Mouse (Mus musculus) gastrocnemius, adult 2 months (tissue): Measurements from ENCODE around the gene Gcc2. TPM values are rescaled to one million over a fixed set of nuclear protein-coding genes. Genes with fewer than 3 reads are reported as not detected.
A peak's percentile ranks its signal among the peaks of the same experiment; 100 is the strongest.
"Not testable (repeated sequence)": the region's sequence is repeated elsewhere in the genome, so short reads cannot be mapped to it uniquely, and the experiment has no call there.

Experiments
- DNase-seq: peaks from one replicate; pipeline ENCODE4 v3.0.0; 2022
- H3K27ac ChIP-seq: fragments of 200-600 bp; 2 replicates; pipeline ENCODE4 v1.8.1; 2022; ENCODE audit warnings: mild to moderate bottlenecking
- H3K4me3 ChIP-seq: fragments of 200-600 bp; 2 replicates; pipeline ENCODE4 v1.8.1; 2022; ENCODE audit warnings: mild to moderate bottlenecking, moderate library complexity
- CTCF ChIP-seq: fragments of 200-600 bp; IDR thresholded peaks from 2 replicates; pipeline ENCODE4 v1.8.1; 2022; ENCODE audit warnings: antibody characterized with exemption, mild to moderate bottlenecking, moderate library complexity
- intact Hi-C: fragments of 180-260 bp; cut with DNase I; formaldehyde crosslinking; loops from one replicate; pipeline ENCODE4 v1.15.1; 2025
- total RNA-seq, 2 experiments: library from RNA; stranded (reverse); gene quantifications; 2 replicates each; pipeline ENCODE4 v1.2.3; 2021

Gene Gcc2
- total RNA-seq, 2 experiments from 2014 or later = 21.0 to 24.5 TPM

GRCm38 (mm10) chr10:58224827-58225785 is 30.2 kb upstream of the Gcc2 start, which contains the start of gene AW822073:
Gene AW822073, minus strand, starts transcription at chr10:58224930.
- H3K27ac ChIP-seq, H3K4me3 ChIP-seq, intact Hi-C loops: not testable (repeated sequence)
- peak; percentile 48 for DNase-seq

GRCm38 (mm10) chr10:58226357-58226756 is 28.9 kb upstream of the Gcc2 start:
- H3K4me3 ChIP-seq, intact Hi-C loops, DNase-seq, H3K27ac ChIP-seq: not testable (repeated sequence)

GRCm38 (mm10) chr10:58227798-58228197 is 27.5 kb upstream of the Gcc2 start:
- DNase-seq, H3K27ac ChIP-seq, H3K4me3 ChIP-seq, intact Hi-C loops: not testable (repeated sequence)

- intact Hi-C loops, DNase-seq, H3K27ac ChIP-seq, H3K4me3 ChIP-seq: not testable (repeated sequence)
Observed at GRCm38 (mm10) chr10:58230021-58230420, 25.3 kb upstream of the Gcc2 start.

GRCm38 (mm10) chr10:58231088-58231487 is 24.2 kb upstream of the Gcc2 start:
- intact Hi-C loops, H3K27ac ChIP-seq, H3K4me3 ChIP-seq: not testable (repeated sequence)
- peak; percentile 53 for DNase-seq

DNA sequence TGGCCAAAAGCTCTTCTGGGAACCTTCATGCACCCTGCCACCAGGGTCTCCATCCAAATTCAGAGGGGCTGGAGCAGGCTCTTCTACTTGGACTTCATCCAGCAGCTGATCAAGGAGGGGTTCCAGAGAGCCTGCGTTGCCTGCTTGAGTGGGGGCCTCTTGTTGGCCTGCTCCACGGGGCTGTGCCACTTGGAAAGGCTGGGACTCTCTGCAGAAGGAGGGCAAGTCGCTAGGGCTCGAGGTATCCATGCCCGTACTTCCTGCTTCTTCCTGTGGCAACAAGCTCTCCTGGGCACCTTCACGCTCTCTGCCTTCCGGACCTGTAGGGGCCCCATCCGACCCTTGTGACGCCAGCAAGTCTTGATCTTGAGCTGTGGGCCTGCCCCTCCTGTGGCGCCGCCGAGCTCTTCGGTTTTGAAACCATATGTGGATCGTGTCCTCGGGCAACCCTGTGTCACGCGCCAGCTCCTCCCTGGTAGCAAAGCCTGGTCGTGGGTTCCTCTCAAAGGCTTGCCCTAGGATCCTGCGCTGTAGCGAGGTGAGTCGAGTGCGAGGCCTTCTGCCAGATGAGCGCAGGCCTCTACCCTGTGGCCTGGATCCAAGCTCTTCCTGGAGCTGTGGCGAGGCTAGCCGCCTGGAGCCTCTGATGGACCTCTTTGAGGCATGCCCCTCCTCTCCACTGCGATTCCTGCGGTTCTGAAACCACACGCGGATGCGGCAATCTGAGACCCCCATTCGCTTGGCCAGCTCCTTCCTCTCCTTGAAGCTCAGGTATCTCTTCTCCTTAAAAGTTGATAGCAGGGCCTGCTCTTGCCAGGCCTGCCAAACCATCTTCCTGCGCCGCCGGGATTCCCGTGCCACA is 23.3 kb upstream of the Gcc2 start:
- intact Hi-C loops, H3K4me3 ChIP-seq, H3K27ac ChIP-seq: not testable (repeated sequence)
- DNase-seq = peak; percentile 83

- intact Hi-C loops, DNase-seq: not testable (repeated sequence)
Observed at GRCm38 (mm10) chr10:58232641-58232969, 22.7 kb upstream of the Gcc2 start, which contains the start of gene Duxf3. Gene Duxf3, minus strand, starts transcription at chr10:58232675.

GRCm38 (mm10) chr10:58233054-58233739 is 22.1 kb upstream of the Gcc2 start:
- H3K4me3 ChIP-seq, intact Hi-C loops, H3K27ac ChIP-seq: not testable (repeated sequence)
- DNase-seq = peak; percentile 24

More at GRCm38 (mm10) chr10:58232641-58232969, 22.7 kb upstream of the Gcc2 start, which contains the start of gene Duxf3:
- not testable (repeated sequence) for H3K27ac ChIP-seq, H3K4me3 ChIP-seq

DNA sequence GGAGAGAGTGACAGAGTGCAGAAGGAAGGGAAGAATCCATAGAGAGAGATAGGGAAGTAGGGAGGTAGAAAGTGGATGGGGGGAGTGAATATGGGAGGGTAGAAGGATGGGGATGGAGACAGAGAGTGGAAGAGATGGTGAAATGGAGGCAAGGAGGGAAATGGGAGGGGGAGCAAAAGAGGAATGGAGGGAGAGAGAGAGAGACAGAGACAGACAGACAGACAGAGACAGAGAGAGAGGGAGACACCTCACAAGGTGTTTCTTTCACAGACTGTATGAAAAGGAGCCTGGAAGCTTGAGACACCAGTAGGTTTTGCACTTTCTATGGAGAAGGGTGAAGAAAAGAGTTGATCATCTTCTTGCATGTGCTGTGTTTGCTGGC is 21.6 kb upstream of the Gcc2 start:
- DNase-seq, H3K27ac ChIP-seq, H3K4me3 ChIP-seq, intact Hi-C loops: not testable (repeated sequence)

DNA sequence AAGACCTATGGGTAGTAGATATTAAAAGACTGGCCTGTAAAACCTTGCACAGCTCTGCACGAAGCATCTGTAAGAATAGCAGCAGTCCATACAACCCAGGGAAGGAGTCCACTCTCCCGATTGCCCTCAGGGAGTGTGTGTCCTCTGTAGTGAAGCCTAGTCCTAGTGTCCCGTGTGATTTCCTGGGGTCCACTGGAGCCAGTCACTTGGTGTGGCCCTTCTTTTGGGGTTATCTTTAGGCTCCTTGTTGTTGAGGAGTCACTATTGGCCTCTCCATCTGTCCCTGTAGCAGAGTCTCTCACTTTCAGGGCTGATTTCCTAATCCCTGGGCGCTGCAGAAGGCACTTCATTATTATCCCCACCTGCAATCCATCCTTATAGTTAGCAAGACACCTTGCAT is 20.3 kb upstream of the Gcc2 start:
- H3K4me3 ChIP-seq, intact Hi-C loops, H3K27ac ChIP-seq, DNase-seq: not testable (repeated sequence)

DNA sequence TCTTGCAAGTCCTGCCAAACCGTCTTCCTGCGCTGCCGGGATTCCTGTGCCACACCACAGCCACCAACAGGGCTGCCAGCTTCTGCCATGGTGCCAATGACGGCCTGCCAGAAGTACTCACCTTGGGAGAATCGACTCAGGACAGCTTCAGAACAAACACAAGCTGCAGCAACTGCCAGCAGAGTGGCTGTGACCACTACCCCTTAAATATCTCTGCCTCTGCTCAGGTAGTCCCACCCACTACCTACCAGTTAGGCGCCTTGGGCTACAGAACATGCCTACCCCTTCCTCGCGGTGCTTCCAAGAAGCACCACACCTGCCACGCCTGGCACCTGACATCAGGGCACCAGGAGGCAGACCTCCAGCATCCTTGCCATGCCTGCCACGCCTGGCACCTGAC is 18.7 kb upstream of the Gcc2 start, which contains the start of gene Gm4981:
Gene Gm4981 (minus strand): TSS at position 89 of the 400 bp plus-strand sequence.
- Histone ChIP-seq H3K4me3 (no peak within 1 kb of the TSS), H3K27ac (no peak within 1 kb of the TSS)
- TF ChIP-seq CTCF = no peak
- intact Hi-C loops = no loop called here
- no peak for DNase-seq

DNA sequence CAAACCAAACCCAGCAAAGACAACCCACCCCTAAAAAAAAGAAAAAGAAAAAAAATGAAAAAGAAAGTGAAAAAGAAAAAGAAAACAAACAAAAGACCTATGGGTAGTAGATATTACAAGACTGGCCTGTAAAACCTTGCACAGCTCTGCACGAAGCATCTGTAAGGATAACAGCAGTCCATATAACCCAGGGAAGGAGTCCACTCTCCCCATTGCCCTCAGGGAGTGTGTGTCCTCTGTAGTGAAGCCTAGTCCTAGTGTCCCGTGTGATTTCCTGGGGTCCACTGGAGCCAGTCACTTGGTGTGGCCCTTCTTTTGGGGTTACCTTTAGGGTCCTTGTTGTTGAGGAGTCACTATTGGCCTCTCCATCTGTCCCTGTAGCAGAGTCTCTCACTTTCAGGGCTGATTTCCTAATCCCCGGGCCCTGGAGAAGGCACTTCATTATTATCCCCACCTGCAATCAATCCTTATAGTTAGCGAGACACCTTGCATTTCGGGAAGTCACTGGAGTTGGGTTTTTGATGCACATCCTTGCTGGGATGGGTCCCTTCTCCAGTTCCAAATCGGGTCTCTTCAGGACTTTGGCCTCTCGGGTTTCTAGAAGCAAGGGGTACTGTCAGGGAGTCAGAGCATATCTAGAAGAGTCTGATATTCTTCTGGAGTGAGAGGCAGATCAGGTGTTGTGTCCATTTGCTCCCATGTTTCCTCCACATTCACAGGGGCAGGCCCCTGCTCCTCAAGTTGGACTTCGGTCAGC is 16.1 kb upstream of the Gcc2 start:
- H3K27ac ChIP-seq, H3K4me3 ChIP-seq, intact Hi-C loops: not testable (repeated sequence)
- DNase-seq = peak; percentile 53
